Mouse (Mus musculus) T-helper 1 cell (primary cell): Measurements from ENCODE around the gene Olfr1418.

ENCODE experiments used
- in situ Hi-C: fragments of 300-600 bp; cut with MboI, MseI; formaldehyde crosslinking; loops from one replicate; pipeline ENCODE4 v1.15.1; 2025; ENCODE audit warnings: high pct_unique_total_duplicates

The Olfr1418 gene

GRCm38 (mm10) chr19:11810856-11811255, 50.0 kb downstream of the Olfr1418 start:
- in situ Hi-C loops = no loop called here

GRCm38 (mm10) chr19:11810003-11810758, 50.7 kb downstream of the Olfr1418 start:
- in situ Hi-C loops = no loop called here

GRCm38 (mm10) chr19:11808452-11808851, 52.4 kb downstream of the Olfr1418 start:
- in situ Hi-C loops = no loop called here

- in situ Hi-C loops = no loop called here
These were observed 53.0 kb downstream of the Olfr1418 start for GRCm38 (mm10) chr19:11807822-11808221.

GRCm38 (mm10) chr19:11807251-11807650, 53.6 kb downstream of the Olfr1418 start:
- in situ Hi-C loops = no loop called here

- in situ Hi-C loops = no loop called here
These were observed 56.4 kb downstream of the Olfr1418 start for GRCm38 (mm10) chr19:11804423-11804822.
